Mouse (Mus musculus) kidney, adult 2 months (tissue): ENCODE measurements around the gene Slk. TPM values are rescaled to one million over a fixed set of nuclear protein-coding genes. Genes with fewer than 3 reads are reported as not detected.
A peak's percentile ranks its signal among the peaks of the same experiment; 100 is the strongest.

Experiments
- DNase-seq: peaks from one replicate; pipeline ENCODE4 v3.0.0; 2021
- H3K27ac ChIP-seq: fragments of 200-500 bp; 2 replicates; pipeline ENCODE4 v1.5.1; 2012; ENCODE audit warnings: low read depth, low read length, control low read depth, inconsistent platforms; ENCODE audit not compliant: insufficient read depth
- H3K27me3 ChIP-seq: fragments of 200-500 bp; replicated peaks from 2 replicates; pipeline ENCODE4 v1.6.1; 2012; ENCODE audit warnings: mild to moderate bottlenecking, moderate library complexity, low read length, inconsistent platforms; ENCODE audit not compliant: control insufficient read depth, insufficient read depth
- H3K36me3 ChIP-seq: fragments of 200-500 bp; 2 replicates; pipeline ENCODE4 v1.6.1; 2012; ENCODE audit warnings: mild to moderate bottlenecking, moderate library complexity, low read length, inconsistent platforms; ENCODE audit not compliant: control insufficient read depth, insufficient read depth
- H3K4me1 ChIP-seq: fragments of 200-500 bp; 2 replicates; pipeline ENCODE4 v1.6.1; 2011; ENCODE audit warnings: low read length; ENCODE audit not compliant: control insufficient read depth, insufficient read depth
- H3K4me3 ChIP-seq: fragments of 200-500 bp; 2 replicates; pipeline ENCODE4 v1.5.1; 2011; ENCODE audit warnings: mild to moderate bottlenecking, low read depth, low read length, control low read depth; ENCODE audit not compliant: insufficient read depth
- CTCF ChIP-seq: fragments of 200-500 bp; conservative IDR thresholded peaks from 2 replicates; pipeline ENCODE4 v1.5.1; 2011; ENCODE audit warnings: low read depth, mild to moderate bottlenecking, control low read depth, low read length, moderate library complexity, mixed read lengths; ENCODE audit not compliant: insufficient read depth, insufficient read length
- POLR2A ChIP-seq: fragments of 200-500 bp; IDR thresholded peaks from one replicate; pipeline ENCODE4 v1.6.1; 2011; ENCODE audit warnings: low read depth, low read length, control low read depth
- WGBS: fragments of 180-500 bp; shearing (Covaris S2); methylation state at CpG from one replicate; pipeline ENCODE4 v1.1.7; 2018; 5-methylcytosine and 5-hydroxymethylcytosine counted together
- polyA plus RNA-seq: library from polyadenylated mRNA; depleted of rRNA; stranded (reverse); fragments of >200 nt; gene quantifications from 2 replicates; pipeline ENCODE4 v1.2.3, GENCODE M21; 2012

The Slk gene
- polyA plus RNA-seq, 1 experiment = 12.2 TPM

GRCm38 (mm10) chr19:47652255-47652654 is 72.8 kb downstream of the Slk start:
- Histone ChIP-seq H3K27ac (no peak overlapping the region), H3K4me3 (no peak overlapping the region), H3K4me1 (no peaks in the 10 kb centered on the region), H3K36me3 (no peaks in the 10 kb centered on the region), H3K27me3 (no peaks in the 10 kb centered on the region)
- WGBS = 71% methylated on average over 8 of the region's 8 CpGs
- DNase-seq = no peak
- TF ChIP-seq CTCF = no peak
- no peak for TF ChIP-seq POLR2A

- peak; percentile 6 for DNase-seq
- H3K27me3 ChIP-seq = no peaks in the 10 kb centered on the region
- 74% methylated on average over 8 of the region's 8 CpGs for WGBS
- no peaks in the 10 kb centered on the region for H3K36me3 ChIP-seq
- no peak overlapping the region for H3K27ac ChIP-seq
- no peak overlapping the region for H3K4me3 ChIP-seq
- TF ChIP-seq CTCF (no peak), POLR2A (no peak)
- H3K4me1 ChIP-seq = no peaks in the 10 kb centered on the region
These were observed 73.7 kb downstream of the Slk start for GRCm38 (mm10) chr19:47653173-47653572.

DNA sequence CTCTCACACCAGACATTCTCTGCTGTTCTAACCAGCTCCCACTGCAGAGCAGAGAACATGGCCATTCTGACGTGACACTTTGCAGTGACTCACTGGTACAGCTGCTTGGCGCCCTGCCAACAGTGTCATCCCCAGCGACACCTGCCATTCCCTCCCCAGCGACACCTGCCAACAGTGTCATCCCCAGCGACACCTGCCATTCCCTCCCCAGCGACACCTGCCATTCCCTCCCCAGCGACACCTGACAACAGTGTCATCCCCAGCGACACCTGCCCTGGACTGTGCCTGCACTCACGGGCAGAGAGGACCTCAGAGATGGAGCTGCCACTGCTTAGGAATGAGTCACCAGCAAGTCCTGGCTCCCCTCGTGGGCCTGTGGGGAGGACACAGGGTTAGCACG is 75.4 kb downstream of the Slk start:
- no peak overlapping the region for H3K4me3 ChIP-seq
- DNase-seq = no peak
- no peak overlapping the region for H3K27ac ChIP-seq
- WGBS = 72% methylated on average over 11 of the region's 11 CpGs
- H3K27me3 ChIP-seq = no peaks in the 10 kb centered on the region
- no peaks in the 10 kb centered on the region for H3K4me1 ChIP-seq
- TF ChIP-seq CTCF (no peak), POLR2A (no peak)
- H3K36me3 ChIP-seq = no peaks in the 10 kb centered on the region

GRCm38 (mm10) chr19:47658914-47659535 is 79.5 kb downstream of the Slk start:
- H3K27ac ChIP-seq = no peak overlapping the region
- DNase-seq = peak; percentile 31
- no peaks in the 10 kb centered on the region for H3K36me3 ChIP-seq
- no peak overlapping the region for H3K4me3 ChIP-seq
- peak; percentile 68 for TF ChIP-seq CTCF
- TF ChIP-seq POLR2A = no peak
- 20% methylated on average over 5 of the region's 5 CpGs for WGBS
- H3K4me1 ChIP-seq = no peaks in the 10 kb centered on the region
- H3K27me3 ChIP-seq = no peaks in the 10 kb centered on the region

DNA sequence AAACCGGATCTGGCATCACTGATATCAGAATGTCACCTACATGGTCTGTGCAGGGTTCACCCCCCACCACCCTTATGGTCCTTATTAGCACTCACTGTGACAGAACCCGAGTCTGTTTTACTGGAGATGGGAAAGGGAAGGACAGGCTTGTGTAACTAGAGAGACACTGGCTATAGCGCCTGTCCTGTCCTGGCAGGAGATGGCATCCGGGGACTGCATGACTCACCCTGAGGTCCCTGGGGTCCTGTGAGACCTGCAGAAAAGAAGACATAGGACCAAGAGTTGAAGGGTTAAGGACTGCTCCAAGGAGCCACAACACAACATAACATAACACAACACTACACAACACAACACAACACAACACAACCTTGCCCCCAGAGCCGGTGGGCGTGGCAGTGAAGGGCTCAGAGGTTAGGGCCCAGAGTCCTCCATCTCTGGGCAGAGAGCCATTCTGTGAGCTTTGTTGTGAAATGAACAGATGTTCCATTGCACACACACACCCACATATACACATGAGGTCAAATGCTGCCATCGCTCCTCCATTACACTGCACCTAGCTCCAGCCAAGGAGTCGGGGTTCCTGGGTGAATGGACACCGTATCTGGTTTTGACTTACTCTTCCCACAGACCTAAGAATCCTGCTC is 80.4 kb downstream of the Slk start:
- H3K27ac ChIP-seq = no peak overlapping the region
- TF ChIP-seq CTCF = no peak
- no peak for TF ChIP-seq POLR2A
- 90% methylated on average over 9 of the region's 9 CpGs for WGBS
- no peaks in the 10 kb centered on the region for H3K4me1 ChIP-seq
- no peaks in the 10 kb centered on the region for H3K27me3 ChIP-seq
- DNase-seq = no peak
- H3K36me3 ChIP-seq = no peaks in the 10 kb centered on the region
- no peak overlapping the region for H3K4me3 ChIP-seq

- 67% methylated on average over 8 of the region's 8 CpGs for WGBS
- H3K4me1 ChIP-seq = no peaks in the 10 kb centered on the region
- H3K27ac ChIP-seq = no peak overlapping the region
- H3K4me3 ChIP-seq = no peak overlapping the region
- no peak for DNase-seq
- TF ChIP-seq POLR2A = no peak
- no peak for TF ChIP-seq CTCF
- no peaks in the 10 kb centered on the region for H3K27me3 ChIP-seq
- H3K36me3 ChIP-seq = no peaks in the 10 kb centered on the region
These were observed 88.1 kb downstream of the Slk start for GRCm38 (mm10) chr19:47667601-47668000.

DNA sequence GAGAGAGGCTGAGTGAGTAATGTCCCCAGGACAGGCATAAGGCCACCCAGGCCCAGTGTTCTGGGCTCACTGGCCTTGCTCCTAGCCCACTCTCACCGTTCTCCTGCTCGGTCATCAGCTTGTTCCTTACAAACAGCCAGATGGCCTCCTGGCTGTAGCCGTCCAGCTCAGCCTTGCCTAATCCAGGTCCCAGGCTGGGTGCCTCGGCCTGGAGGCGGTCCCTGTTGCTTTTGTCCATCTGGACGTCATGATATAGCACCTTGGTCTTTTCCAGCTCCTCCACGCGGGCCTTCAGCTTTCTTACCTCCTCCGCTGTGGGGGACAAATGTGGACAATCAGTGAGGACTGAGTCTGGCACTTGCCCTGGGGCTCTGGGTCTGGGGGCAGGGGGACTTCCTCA is 88.9 kb downstream of the Slk start:
- no peak for DNase-seq
- WGBS = 60% methylated on average over 9 of the region's 9 CpGs
- TF ChIP-seq POLR2A (no peak), CTCF (no peak)
- Histone ChIP-seq H3K27ac (no peak overlapping the region), H3K4me1 (no peaks in the 10 kb centered on the region), H3K27me3 (no peaks in the 10 kb centered on the region), H3K36me3 (no peaks in the 10 kb centered on the region), H3K4me3 (no peak overlapping the region)
